Mouse (Mus musculus): ENCODE data around the gene Slc2a12. TPM values are rescaled to one million over a fixed set of nuclear protein-coding genes. Genes with fewer than 3 reads are reported as not detected.

Slc2a12 gene
- polyA plus RNA-seq, 1 experiment from 2014 or later, result 6.8 TPM

DNA sequence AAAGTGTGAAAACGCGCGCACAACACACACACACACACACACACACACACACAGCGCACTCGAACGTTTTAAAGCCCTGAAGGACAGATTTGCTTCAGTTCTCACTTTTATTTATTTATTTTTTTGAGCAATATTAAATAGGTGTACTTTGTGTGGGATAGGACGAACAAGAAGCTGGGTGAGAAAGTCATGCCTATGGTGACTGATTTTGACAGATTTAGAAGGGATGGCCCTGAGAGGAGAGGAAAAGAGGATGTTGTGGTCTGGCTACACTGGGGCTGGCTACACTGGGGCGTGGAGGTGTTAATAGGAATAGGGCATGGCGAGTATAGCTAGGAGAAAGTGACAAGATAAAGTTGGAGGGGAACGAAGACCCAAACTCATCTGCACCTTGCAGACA lies 87.4 kb downstream of the Slc2a12 start:
- Histone ChIP-seq H3K4me1 (replicated peaks) (peaks cover 33% of the 10 kb centered on the region), H3K27ac (replicated peaks) (peak overlapping the region; percentile 96), H3K36me3 (no peaks in the 10 kb centered on the region), H3K27me3 (no peaks in the 10 kb centered on the region), H3K9ac (peak overlapping the region; percentile 77; the same call in 1 of the 2 replicates), H3K9me3 (no peaks in the 10 kb centered on the region), H3K4me3 (peak overlapping the region; percentile 97), H3K4me2 (peak overlapping the region; percentile 90)
- 60% methylated on average over 10 of the region's 10 CpGs for WGBS
- no peak for ATAC-seq (ENCODE audit: low FRiP score, low read depth)

DNA sequence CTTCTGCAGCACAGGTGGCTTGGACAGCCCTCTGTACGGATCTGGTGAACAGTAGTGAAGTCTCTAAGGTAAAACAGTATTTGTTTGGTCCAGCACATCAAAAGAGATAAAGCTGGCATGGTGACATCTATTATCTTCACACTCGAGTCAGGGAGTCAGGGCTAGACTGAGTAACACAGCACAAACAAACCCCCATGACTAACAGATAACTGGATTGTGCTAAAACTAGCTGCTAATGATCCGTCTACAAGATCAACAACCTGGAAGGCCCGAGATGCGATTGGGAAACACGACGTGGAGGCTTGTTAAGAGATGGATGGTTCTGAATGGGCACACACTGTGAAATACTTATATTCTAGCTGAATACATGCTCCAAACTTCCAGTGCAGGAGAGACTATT lies 101.1 kb downstream of the Slc2a12 start:
- H3K9me3 ChIP-seq, result no peaks in the 10 kb centered on the region
- H3K4me2 ChIP-seq, result no peak overlapping the region
- H3K9ac ChIP-seq, result no peak overlapping the region
- H3K27ac ChIP-seq (replicated peaks), result peak overlapping the region; percentile 83
- no peak; the same call in none of the 2 replicates for ATAC-seq (ENCODE audit: low FRiP score, low read depth)
- no peaks in the 10 kb centered on the region for H3K36me3 ChIP-seq
- WGBS, result 54% methylated on average over 7 of the region's 7 CpGs
- H3K4me3 ChIP-seq, result no peak overlapping the region
- H3K27me3 ChIP-seq, result no peaks in the 10 kb centered on the region
- peaks cover 16% of the 10 kb centered on the region; the same call in 1 of the 2 replicates for H3K4me1 ChIP-seq (replicated peaks)

DNA sequence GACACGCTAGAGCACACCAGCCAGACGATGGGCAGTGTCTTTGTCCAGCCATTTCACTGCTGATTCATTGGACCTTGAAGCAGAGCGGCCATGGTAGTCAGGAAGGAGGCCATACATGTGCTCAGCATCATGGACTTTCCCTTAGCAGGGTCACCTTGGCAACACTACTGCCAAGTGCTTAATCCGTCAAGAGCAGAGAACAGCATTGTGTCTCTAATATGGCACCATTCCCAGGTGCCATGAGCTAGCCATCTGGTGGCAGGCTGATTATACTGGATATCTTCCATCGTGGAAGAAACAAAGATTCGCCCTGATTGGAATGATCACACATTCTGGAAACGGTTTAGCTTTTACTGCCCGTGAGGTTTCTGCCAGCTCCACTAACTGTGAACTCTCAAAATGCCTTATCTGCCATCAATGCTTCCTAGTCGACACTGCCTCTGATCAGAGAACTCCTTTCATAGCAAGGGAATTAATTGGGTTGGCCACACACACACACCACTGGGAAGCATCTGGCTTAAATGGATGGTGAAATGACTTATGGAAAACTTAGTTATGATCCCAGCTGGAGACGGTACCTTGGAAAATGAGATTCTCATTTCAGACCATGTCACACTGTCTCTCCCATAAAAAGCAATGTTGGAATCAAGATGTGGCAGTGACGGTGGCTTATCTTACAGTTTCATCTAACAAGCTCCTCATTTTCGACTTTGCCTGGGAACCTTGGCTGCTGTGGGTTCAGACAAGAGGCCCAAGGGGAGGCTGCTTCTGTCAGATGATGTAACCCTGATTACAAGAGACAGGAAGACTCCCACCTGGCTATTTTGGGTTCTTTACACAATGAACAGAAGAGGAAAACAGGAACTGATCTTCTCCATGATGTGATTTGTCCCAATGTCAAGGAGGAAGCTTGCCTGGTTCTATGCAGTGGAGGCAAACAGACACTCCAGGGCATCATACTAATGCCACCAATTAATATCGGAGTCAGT lies 101.8 kb downstream of the Slc2a12 start:
- Histone ChIP-seq H3K4me1 (replicated peaks) (peaks cover 16% of the 10 kb centered on the region; the same call in 1 of the 2 replicates), H3K9me3 (no peaks in the 10 kb centered on the region), H3K4me3 (no peak overlapping the region), H3K27me3 (no peaks in the 10 kb centered on the region), H3K27ac (replicated peaks) (peak overlapping the region; percentile 83), H3K9ac (no peak overlapping the region), H3K4me2 (0 out of 2 replicates have a peak overlapping the region, but pooled peaks have one; percentile 10), H3K36me3 (no peaks in the 10 kb centered on the region)
- 38% methylated on average over 13 of the region's 13 CpGs for WGBS
- peak; percentile 97 for ATAC-seq (ENCODE audit: low FRiP score, low read depth)

GRCm38 (mm10) chr10:22751175-22751682 lies 106.4 kb downstream of the Slc2a12 start:
- Histone ChIP-seq H3K4me2 (no peak overlapping the region), H3K27ac (replicated peaks) (no peak overlapping the region), H3K4me1 (replicated peaks) (peaks cover 10% of the 10 kb centered on the region; the same call in 1 of the 2 replicates), H3K36me3 (no peaks in the 10 kb centered on the region), H3K9me3 (no peaks in the 10 kb centered on the region), H3K27me3 (no peaks in the 10 kb centered on the region), H3K9ac (no peak overlapping the region), H3K4me3 (no peak overlapping the region)
- no peak for ATAC-seq (ENCODE audit: low FRiP score, low read depth)
- 78% methylated on average over 5 of the region's 5 CpGs for WGBS

Small RNAs within 50 kb of the gene (microRNA-seq; reads per million reads assigned to microRNA genes)
- 1.3 reads per million for gene Mir7663

Other genes with a start within 250 kb of the Slc2a12 start
- 79.6 and 86.8 TPM in 2 replicates for gene Tbpl1, start 86.9 kb downstream of the Slc2a12 start, polyA plus RNA-seq (2015; fragmentation: Nextera tagmentation; extraction: Ambion mirVana)
- 1.6 and 1.7 TPM in 2 replicates for gene Tcf21, start 175.2 kb downstream of the Slc2a12 start, polyA plus RNA-seq (2015; fragmentation: Nextera tagmentation; extraction: Ambion mirVana)

All from hindbrain, embryonic 15.5 days (tissue).